Comparison of ENCODE assay signal across 8 mouse cellular contexts in the genomic region with DNA sequence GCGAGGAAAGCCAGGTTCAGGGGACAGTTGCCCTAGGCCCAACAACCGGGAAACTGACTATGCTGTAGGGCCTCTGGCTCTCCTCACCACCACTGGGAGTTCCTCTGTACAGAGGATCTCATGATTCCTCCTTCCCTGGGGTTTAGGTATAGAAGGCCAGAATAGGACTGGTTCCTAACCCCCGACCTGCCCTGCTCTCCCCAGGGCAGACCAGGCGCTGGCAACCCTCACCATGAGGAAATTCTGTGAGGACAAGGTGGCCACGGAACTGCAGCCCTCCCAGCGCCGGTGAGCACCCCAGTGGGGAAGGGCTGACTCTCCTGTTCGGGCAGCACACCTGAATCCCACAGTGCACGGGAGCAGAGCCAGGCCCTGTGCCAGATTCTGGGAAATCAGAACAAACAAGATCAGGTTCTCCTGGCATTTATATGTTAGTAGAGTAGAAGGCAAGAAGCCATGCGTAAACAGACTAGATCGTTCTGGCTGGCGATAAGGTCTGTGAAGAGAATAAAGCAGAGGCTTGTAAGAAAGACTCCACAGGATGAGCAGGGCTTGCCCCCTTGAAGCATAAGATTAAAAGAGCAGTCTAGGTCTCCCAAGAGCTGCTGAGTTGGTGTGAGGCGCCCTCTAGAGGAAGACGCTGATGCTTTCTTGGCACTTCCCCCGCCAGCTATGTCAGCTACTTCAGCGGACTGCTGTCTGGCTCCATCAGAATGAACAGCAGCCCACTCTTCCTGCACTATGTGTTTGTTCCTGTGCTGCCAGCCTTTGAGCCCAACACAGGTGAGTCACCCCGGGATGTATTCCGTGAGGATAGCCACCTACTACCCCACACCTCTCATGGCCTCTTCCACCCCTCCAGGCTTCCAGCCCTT. TPM values are rescaled to one million over a fixed set of nuclear protein-coding genes. Genes with fewer than 3 reads are reported as not detected.
A peak's percentile ranks its signal among the peaks of the same experiment; 100 is the strongest.
DNase-seq lines count a peak whose midpoint lies in the region; ATAC-seq and TF ChIP-seq lines count a peak whose summit lies in the region.

No protein-coding gene starts in this region.

- H3K36me3 ChIP-seq in G1E (replicated peaks) = no peaks in the 10 kb centered on the region
- peaks cover 81% of the 10 kb centered on the region for H3K36me3 ChIP-seq in embryonic facial prominence, embryonic 15.5 days
- peaks cover 67% of the 10 kb centered on the region for H3K36me3 ChIP-seq in heart, embryonic 15.5 days
- H3K36me3 ChIP-seq in lung, embryonic 16.5 days (ENCODE audit: control insufficient read depth, insufficient read depth, low read length) = peaks cover 41% of the 10 kb centered on the region

- H3K4me3 ChIP-seq in G1E (ENCODE audit: low read depth, low read length) = no peak overlapping the region
- H3K4me3 ChIP-seq in bone marrow macrophage, adult 2 months (ENCODE audit: insufficient read depth, low read length) = no peak overlapping the region
- no peak overlapping the region for H3K4me3 ChIP-seq in embryonic facial prominence, embryonic 15.5 days (replicated peaks)
- H3K4me3 ChIP-seq in heart, embryonic 15.5 days = no peak overlapping the region
- H3K4me3 ChIP-seq in lung, embryonic 16.5 days (ENCODE audit: low read length) = no peak overlapping the region

- peak; percentile 31; the same call in 1 of the 2 replicates for ATAC-seq in G1E (ENCODE audit: extremely low read depth, insufficient number of reproducible peaks, low FRiP score, poor library complexity, severe bottlenecking)
- 0 out of 2 replicates have a peak, but pooled peaks have one; percentile 4 for ATAC-seq in embryonic facial prominence, embryonic 15.5 days (ENCODE audit: insufficient number of reproducible peaks, low FRiP score, low TSS enrichment, low read depth)
- 0 out of 2 replicates have a peak, but pooled peaks have one; percentile 29 for ATAC-seq in heart, embryonic 15.5 days (replicated peaks; ENCODE audit: insufficient number of reproducible peaks, insufficient read depth, low FRiP score, low read depth)
- peak; percentile 20; the same call in 1 of the 2 replicates for ATAC-seq in lung, embryonic 16.5 days (ENCODE audit: low read depth)
- no peak for ATAC-seq in erythroblast, adult 5-6 weeks (replicated peaks; ENCODE audit: low FRiP score, poor library complexity, severe bottlenecking)

- H3K9ac ChIP-seq in embryonic facial prominence, embryonic 15.5 days = 0 out of 2 replicates have a peak overlapping the region, but pooled peaks have one; percentile 6
- H3K9ac ChIP-seq in heart, embryonic 15.5 days = no peak overlapping the region
- H3K9ac ChIP-seq in lung, embryonic 16.5 days (ENCODE audit: low read length) = no peak overlapping the region

- peaks cover 70% of the 10 kb centered on the region for H3K27me3 ChIP-seq in G1E (ENCODE audit: insufficient read depth, low read length)
- no peaks in the 10 kb centered on the region for H3K27me3 ChIP-seq in embryonic facial prominence, embryonic 15.5 days
- peaks cover 3% of the 10 kb centered on the region for H3K27me3 ChIP-seq in heart, embryonic 15.5 days
- no peaks in the 10 kb centered on the region for H3K27me3 ChIP-seq in lung, embryonic 16.5 days (ENCODE audit: control insufficient read depth, insufficient read depth, low read depth, low read length)

- DNase-seq in G1E (ENCODE audit: low spot score) = peak; percentile 72
- DNase-seq in layer of hippocampus, adult 11-12 months (ENCODE audit: low spot score) = peak; percentile 90
- DNase-seq in right cerebral cortex, adult 18-20 months = peak; percentile 81

- no peak for TF ChIP-seq POLR2A in bone marrow macrophage, adult 2 months (IDR thresholded peaks at IDR 0.05; ENCODE audit: borderline replicate concordance, low read depth, low read length)

- H3K27ac ChIP-seq in bone marrow macrophage, adult 2 months (ENCODE audit: insufficient read depth, low read depth, low read length) = no peak overlapping the region
- peak overlapping the region; percentile 31; the same call in 1 of the 2 replicates for H3K27ac ChIP-seq in embryonic facial prominence, embryonic 15.5 days (replicated peaks)
- peak overlapping the region; percentile 21 for H3K27ac ChIP-seq in heart, embryonic 15.5 days
- H3K27ac ChIP-seq in lung, embryonic 16.5 days (ENCODE audit: low read length) = peak overlapping the region; percentile 4; the same call in 1 of the 2 replicates

- H3K9me3 ChIP-seq in G1E (replicated peaks) = no peaks in the 10 kb centered on the region
- H3K9me3 ChIP-seq in embryonic facial prominence, embryonic 15.5 days (replicated peaks) = no peaks in the 10 kb centered on the region
- H3K9me3 ChIP-seq in heart, embryonic 15.5 days (replicated peaks) = no peaks in the 10 kb centered on the region
- no peaks in the 10 kb centered on the region for H3K9me3 ChIP-seq in lung, embryonic 16.5 days (ENCODE audit: control insufficient read depth, low read length)

- peaks cover 57% of the 10 kb centered on the region for H3K4me1 ChIP-seq in G1E (ENCODE audit: insufficient read depth, low read depth, low read length)
- H3K4me1 ChIP-seq in bone marrow macrophage, adult 2 months (ENCODE audit: control insufficient read depth, insufficient read depth, low read length) = no peaks in the 10 kb centered on the region
- H3K4me1 ChIP-seq in embryonic facial prominence, embryonic 15.5 days = peaks cover 60% of the 10 kb centered on the region
- peaks cover 62% of the 10 kb centered on the region for H3K4me1 ChIP-seq in heart, embryonic 15.5 days (replicated peaks)
- H3K4me1 ChIP-seq in lung, embryonic 16.5 days (replicated peaks; ENCODE audit: control insufficient read depth, insufficient read depth, low read length) = peaks cover 45% of the 10 kb centered on the region

- no peak overlapping the region for H3K4me2 ChIP-seq in embryonic facial prominence, embryonic 15.5 days (replicated peaks)
- H3K4me2 ChIP-seq in heart, embryonic 15.5 days = no peak overlapping the region
- H3K4me2 ChIP-seq in lung, embryonic 16.5 days (ENCODE audit: low read depth, low read length) = no peak overlapping the region

- peak; percentile 52 for TF ChIP-seq CTCF in G1E (IDR thresholded peaks at IDR 0.05; ENCODE audit: low read depth, low read length)
- TF ChIP-seq CTCF in bone marrow macrophage, adult 2 months (IDR thresholded peaks at IDR 0.05; ENCODE audit: low read depth, low read length) = peak; percentile 74; the same call in 1 of the 2 replicates

- WGBS in embryonic facial prominence, embryonic 15.5 days = 45% methylated on average over 18 of the region's 18 CpGs
- 50% methylated on average over 18 of the region's 18 CpGs for WGBS in heart, embryonic 15.5 days
- WGBS in lung, embryonic 16.5 days = 50% methylated on average over 18 of the region's 18 CpGs

RNA-seq across cellular contexts. Expression of gene Tns2, which starts 8.7 kb away (rescaled TPM):
- total RNA-seq in G1E (2014; fragmentation: Nextera tagmentation) (3.8 TPM in 1 of 2 replicates, not detected in the other), G1E (2017) (0.41 and 2.3 TPM in 2 replicates)
- 0.55 and 0.63 TPM in 2 replicates for polyA plus RNA-seq in G1E (2012)
- 1.4 and 2.1 TPM in 2 replicates for polyA plus RNA-seq in bone marrow macrophage, adult 2 months (2012; ENCODE audit: insufficient read depth, insufficient read length, missing spikeins)
- 45.5 and 57.2 TPM in 2 replicates for polyA plus RNA-seq in embryonic facial prominence, embryonic 15.5 days (2015; fragmentation: Nextera tagmentation; extraction: Ambion mirVana)
- polyA plus RNA-seq in heart, embryonic 15.5 days (2015; fragmentation: Nextera tagmentation; extraction: Ambion mirVana) = 30.9 and 31.0 TPM in 2 replicates
- 68.5 and 72.8 TPM in 2 replicates for polyA plus RNA-seq in lung, embryonic 16.5 days (2015; fragmentation: Nextera tagmentation; extraction: Ambion mirVana)
- not detected in 2 replicates for total RNA-seq in erythroblast, adult 5-6 weeks (2015; ENCODE audit: low replicate concordance)
- not detected in 2 replicates for total RNA-seq in erythroblast, adult 5-6 weeks (2017; ENCODE audit: low replicate concordance)

RNA-seq across cellular contexts. Expression of gene Spryd3, which starts 27.1 kb away (rescaled TPM):
- total RNA-seq in G1E (2014; fragmentation: Nextera tagmentation) = 5.3 and 7.1 TPM in 2 replicates
- 12.1 and 12.3 TPM in 2 replicates for total RNA-seq in G1E (2017)
- 12.7 and 14.9 TPM in 2 replicates for polyA plus RNA-seq in G1E (2012)
- 20.8 and 21.4 TPM in 2 replicates for polyA plus RNA-seq in bone marrow macrophage, adult 2 months (2012; ENCODE audit: insufficient read depth, insufficient read length, missing spikeins)
- polyA plus RNA-seq in embryonic facial prominence, embryonic 15.5 days (2015; fragmentation: Nextera tagmentation; extraction: Ambion mirVana) = 27.4 and 31.7 TPM in 2 replicates
- polyA plus RNA-seq in heart, embryonic 15.5 days (2015; fragmentation: Nextera tagmentation; extraction: Ambion mirVana) = 16.0 and 22.4 TPM in 2 replicates
- polyA plus RNA-seq in lung, embryonic 16.5 days (2015; fragmentation: Nextera tagmentation; extraction: Ambion mirVana) = 21.2 and 22.7 TPM in 2 replicates
- 3.8 TPM in 1 of 2 replicates, not detected in the other for total RNA-seq in erythroblast, adult 5-6 weeks (2015; ENCODE audit: low replicate concordance)
- total RNA-seq in erythroblast, adult 5-6 weeks (2017; ENCODE audit: low replicate concordance) = 2.1 and 4.7 TPM in 2 replicates

RNA-seq across cellular contexts. Expression of gene Igfbp6, which starts 35.3 kb away (rescaled TPM):
- total RNA-seq in G1E (2014; fragmentation: Nextera tagmentation) (0.68 TPM in 1 of 2 replicates, not detected in the other), G1E (2017) (1.3 and 1.9 TPM in 2 replicates)
- 0.21 and 0.30 TPM in 2 replicates for polyA plus RNA-seq in G1E (2012)
- not detected in 2 replicates for polyA plus RNA-seq in bone marrow macrophage, adult 2 months (2012; ENCODE audit: insufficient read depth, insufficient read length, missing spikeins)
- 8.3 and 8.8 TPM in 2 replicates for polyA plus RNA-seq in embryonic facial prominence, embryonic 15.5 days (2015; fragmentation: Nextera tagmentation; extraction: Ambion mirVana)
- 9.5 and 10.2 TPM in 2 replicates for polyA plus RNA-seq in heart, embryonic 15.5 days (2015; fragmentation: Nextera tagmentation; extraction: Ambion mirVana)
- polyA plus RNA-seq in lung, embryonic 16.5 days (2015; fragmentation: Nextera tagmentation; extraction: Ambion mirVana) = 25.8 and 34.5 TPM in 2 replicates
- 1.5 TPM in 1 of 2 replicates, not detected in the other for total RNA-seq in erythroblast, adult 5-6 weeks (2015; ENCODE audit: low replicate concordance)
- total RNA-seq in erythroblast, adult 5-6 weeks (2017; ENCODE audit: low replicate concordance) = not detected in 2 replicates

RNA-seq across cellular contexts. Expression of gene Eif4b, which starts 35.3 kb away (rescaled TPM):
- total RNA-seq in G1E (2014; fragmentation: Nextera tagmentation) = 196 and 223 TPM in 2 replicates
- 409 and 435 TPM in 2 replicates for total RNA-seq in G1E (2017)
- polyA plus RNA-seq in G1E (2012) = 353 and 439 TPM in 2 replicates
- 188 and 222 TPM in 2 replicates for polyA plus RNA-seq in bone marrow macrophage, adult 2 months (2012; ENCODE audit: insufficient read depth, insufficient read length, missing spikeins)
- 107 and 113 TPM in 2 replicates for polyA plus RNA-seq in embryonic facial prominence, embryonic 15.5 days (2015; fragmentation: Nextera tagmentation; extraction: Ambion mirVana)
- polyA plus RNA-seq in heart, embryonic 15.5 days (2015; fragmentation: Nextera tagmentation; extraction: Ambion mirVana) = 56.5 and 71.8 TPM in 2 replicates
- 122 and 123 TPM in 2 replicates for polyA plus RNA-seq in lung, embryonic 16.5 days (2015; fragmentation: Nextera tagmentation; extraction: Ambion mirVana)
- 35.4 and 35.9 TPM in 2 replicates for total RNA-seq in erythroblast, adult 5-6 weeks (2015; ENCODE audit: low replicate concordance)
- total RNA-seq in erythroblast, adult 5-6 weeks (2017; ENCODE audit: low replicate concordance) = 58.0 and 81.1 TPM in 2 replicates

RNA-seq across cellular contexts. Expression of gene Soat2, which starts 41.4 kb away (rescaled TPM):
- total RNA-seq in G1E (2014; fragmentation: Nextera tagmentation) = 7.4 and 8.1 TPM in 2 replicates
- total RNA-seq in G1E (2017) = 3.1 and 3.3 TPM in 2 replicates
- 0.64 and 1.1 TPM in 2 replicates for polyA plus RNA-seq in G1E (2012)
- 0.50 TPM in 1 of 2 replicates, not detected in the other for polyA plus RNA-seq in bone marrow macrophage, adult 2 months (2012; ENCODE audit: insufficient read depth, insufficient read length, missing spikeins)
- 0.21 and 0.41 TPM in 2 replicates for polyA plus RNA-seq in embryonic facial prominence, embryonic 15.5 days (2015; fragmentation: Nextera tagmentation; extraction: Ambion mirVana)
- polyA plus RNA-seq in heart, embryonic 15.5 days (2015; fragmentation: Nextera tagmentation; extraction: Ambion mirVana) = 0.23 and 0.63 TPM in 2 replicates
- polyA plus RNA-seq in lung, embryonic 16.5 days (2015; fragmentation: Nextera tagmentation; extraction: Ambion mirVana) = 0.30 and 0.50 TPM in 2 replicates
- 1.0 TPM in 1 of 2 replicates, not detected in the other for total RNA-seq in erythroblast, adult 5-6 weeks (2015; ENCODE audit: low replicate concordance)
- 1.5 and 1.8 TPM in 2 replicates for total RNA-seq in erythroblast, adult 5-6 weeks (2017; ENCODE audit: low replicate concordance)

Comparison
In these comparisons a context has a peak if more than half of its experiments do, and no peak if none do; other contexts are left out.
1. RNA of gene Tns2, which starts 8.7 kb away (polyA plus RNA-seq): 68.5 to 72.8 TPM in lung, embryonic 16.5 days, 45.5 to 57.2 TPM in embryonic facial prominence, embryonic 15.5 days and 30.9 to 31.0 TPM in heart, embryonic 15.5 days; 1.4 to 2.1 TPM in bone marrow macrophage, adult 2 months and 0.55 to 0.63 TPM in G1E; every median in the first group is over 10 times any median in the second.
2. Peak in every context shown above with its lines, with median percentiles within 50 percentile points of each other: DNase-seq.